Mouse (Mus musculus) cerebellum, adult 9-10 months (tissue): ENCODE data around the gene Medag.
A peak's percentile ranks its signal among the peaks of the same experiment; 100 is the strongest.

ENCODE experiments used
- DNase-seq: peaks from one replicate; pipeline ENCODE4 v3.0.0; 2022

Medag gene

GRCm38 (mm10) chr5:149411509-149412193 lies at the start of gene Medag:
TSS of gene Medag (plus strand) at chr5:149411749.
- DNase-seq, result peak; percentile 78

GRCm38 (mm10) chr5:149362626-149363025 lies 48.9 kb upstream of the Medag start:
- DNase-seq, result no peak

GRCm38 (mm10) chr5:149363903-149364755 lies 47.4 kb upstream of the Medag start:
- DNase-seq, result no peak

- no peak for DNase-seq
Observed at GRCm38 (mm10) chr5:149367011-149367410, 44.5 kb upstream of the Medag start.

GRCm38 (mm10) chr5:149367544-149368466 lies 43.7 kb upstream of the Medag start:
- no peak for DNase-seq

- DNase-seq, result no peak
Observed at GRCm38 (mm10) chr5:149368575-149369312, 42.8 kb upstream of the Medag start.

- no peak for DNase-seq
Observed at GRCm38 (mm10) chr5:149369373-149370035, 42.0 kb upstream of the Medag start.

GRCm38 (mm10) chr5:149372018-149372417 lies 39.5 kb upstream of the Medag start:
- no peak for DNase-seq

- no peak for DNase-seq
Observed at GRCm38 (mm10) chr5:149373224-149373623, 38.3 kb upstream of the Medag start.

GRCm38 (mm10) chr5:149374026-149374425 lies 37.5 kb upstream of the Medag start:
- peak; percentile 50 for DNase-seq

GRCm38 (mm10) chr5:149375074-149375888 lies 36.3 kb upstream of the Medag start:
- DNase-seq, result no peak

- DNase-seq, result peak; percentile 82
Observed at GRCm38 (mm10) chr5:149375889-149376212, 35.7 kb upstream of the Medag start.

- DNase-seq, result no peak
Observed at GRCm38 (mm10) chr5:149376367-149376766, 35.2 kb upstream of the Medag start.

- DNase-seq, result no peak
Observed at GRCm38 (mm10) chr5:149377253-149377652, 34.3 kb upstream of the Medag start.

GRCm38 (mm10) chr5:149378566-149378965 lies 33.0 kb upstream of the Medag start:
- no peak for DNase-seq

GRCm38 (mm10) chr5:149379131-149379784 lies 32.3 kb upstream of the Medag start:
- DNase-seq, result no peak

- no peak for DNase-seq
Observed at GRCm38 (mm10) chr5:149379861-149380260, 31.7 kb upstream of the Medag start.

GRCm38 (mm10) chr5:149380388-149380916 lies 31.1 kb upstream of the Medag start:
- no peak for DNase-seq

GRCm38 (mm10) chr5:149381948-149382347 lies 29.6 kb upstream of the Medag start:
- DNase-seq, result no peak

- no peak for DNase-seq
Observed at GRCm38 (mm10) chr5:149382601-149383000, 28.9 kb upstream of the Medag start.
